Mouse (Mus musculus): ENCODE results near the gene Poc5. TPM values are rescaled to one million over a fixed set of nuclear protein-coding genes. Genes with fewer than 3 reads are reported as not detected.

The Poc5 gene
- polyA plus RNA-seq, 1 experiment from 2014 or later: 10.0 TPM

DNA sequence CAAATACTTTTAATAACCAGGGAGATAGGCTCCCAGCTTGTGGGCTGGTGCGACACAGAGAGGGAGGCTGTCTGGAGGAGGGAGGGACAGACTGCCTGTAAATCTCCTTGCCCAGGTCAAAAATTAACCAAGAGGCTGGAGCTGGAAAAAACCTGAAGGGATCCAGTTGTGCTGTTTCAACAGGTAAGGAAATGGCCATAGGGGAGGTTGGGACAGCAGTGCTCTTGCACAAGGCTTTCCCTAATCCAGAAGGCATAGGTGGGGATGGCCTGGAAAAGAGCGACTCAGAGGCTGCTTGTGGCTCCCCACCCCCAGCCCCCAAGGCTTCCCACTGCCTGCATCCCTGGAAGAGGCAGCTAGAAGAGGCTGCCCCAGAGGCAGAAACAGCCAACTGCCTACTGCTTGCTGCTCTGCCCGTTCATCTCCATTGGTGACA is 44.3 kb downstream of the Poc5 start:
- H3K27ac ChIP-seq: no peak overlapping the region

DNA sequence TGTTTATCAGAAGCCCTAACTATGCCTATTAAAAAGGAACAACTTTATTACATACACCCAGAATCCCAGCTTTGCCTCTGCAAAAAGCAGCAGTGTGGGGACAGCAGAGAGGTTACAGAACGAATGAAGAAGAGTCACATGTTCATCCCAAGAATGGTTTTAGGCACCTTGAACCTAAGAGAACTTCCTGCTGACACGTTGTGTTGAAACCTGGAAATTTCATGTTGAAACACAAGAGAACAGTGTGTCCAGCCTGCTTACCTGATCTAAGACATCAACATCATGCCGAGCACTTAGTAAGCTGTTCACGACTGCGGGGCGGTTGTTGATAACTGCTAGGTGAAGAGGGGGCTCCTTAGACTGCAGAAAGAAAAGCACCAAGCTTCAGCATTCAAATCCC is 44.9 kb downstream of the Poc5 start:
- H3K27me3 ChIP-seq: no peaks in the 10 kb centered on the region
- no peak overlapping the region for H3K9ac ChIP-seq
- H3K36me3 ChIP-seq: no peaks in the 10 kb centered on the region
- H3K9me3 ChIP-seq (replicated peaks): no peaks in the 10 kb centered on the region
- peaks cover 41% of the 10 kb centered on the region for H3K4me1 ChIP-seq (replicated peaks)
- 66% methylated on average over 6 of the region's 6 CpGs for WGBS
- H3K27ac ChIP-seq: no peak overlapping the region
- H3K4me3 ChIP-seq: no peak overlapping the region
- no peak overlapping the region for H3K4me2 ChIP-seq
- no peak for ATAC-seq (replicated peaks; ENCODE audit: insufficient number of reproducible peaks, insufficient read depth, low FRiP score, low read depth)

More for the DNA sequence above, 44.3 kb downstream of the Poc5 start:
- Histone ChIP-seq H3K27me3 (no peaks in the 10 kb centered on the region), H3K9me3 (replicated peaks) (no peaks in the 10 kb centered on the region), H3K9ac (no peak overlapping the region), H3K4me3 (no peak overlapping the region), H3K4me2 (no peak overlapping the region), H3K36me3 (no peaks in the 10 kb centered on the region), H3K4me1 (replicated peaks) (peaks cover 41% of the 10 kb centered on the region)
- ATAC-seq (replicated peaks; ENCODE audit: insufficient number of reproducible peaks, insufficient read depth, low FRiP score, low read depth): no peak
- WGBS: 66% methylated on average over 3 of the region's 3 CpGs

DNA sequence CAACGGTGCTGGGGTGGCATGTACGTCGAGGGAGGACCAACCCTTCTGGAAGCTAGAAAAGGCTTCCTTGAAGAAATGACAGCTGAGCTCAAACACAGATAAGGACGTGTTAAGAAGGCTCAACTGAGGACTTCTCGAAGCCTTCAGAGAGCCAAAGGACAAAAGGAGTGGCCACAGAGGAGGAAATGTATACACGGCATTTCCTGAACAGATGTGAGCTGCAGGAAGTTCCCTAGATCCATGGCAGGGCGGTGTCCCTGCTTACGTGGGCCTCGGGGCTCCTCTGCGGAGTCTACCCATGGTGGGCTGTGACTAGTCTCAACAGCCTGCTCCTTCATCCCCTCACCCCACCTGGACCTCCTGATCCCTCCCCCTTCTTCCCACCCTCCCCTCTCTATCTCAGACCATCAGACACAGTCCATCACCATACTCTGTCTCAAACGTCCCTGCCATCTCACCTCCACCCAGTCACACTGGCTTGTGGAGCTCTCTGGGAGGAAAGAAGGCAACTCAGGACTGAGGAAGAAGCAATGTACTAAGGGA is 45.6 kb downstream of the Poc5 start:
- ATAC-seq (replicated peaks; ENCODE audit: insufficient number of reproducible peaks, insufficient read depth, low FRiP score, low read depth): no peak; the same call in 1 of the 2 replicates
- H3K9ac ChIP-seq: no peak overlapping the region
- no peaks in the 10 kb centered on the region for H3K27me3 ChIP-seq
- H3K36me3 ChIP-seq: no peaks in the 10 kb centered on the region
- WGBS: 44% methylated on average over 11 of the region's 11 CpGs
- no peaks in the 10 kb centered on the region for H3K9me3 ChIP-seq (replicated peaks)
- 0 out of 2 replicates have a peak overlapping the region, but pooled peaks have one; percentile 2 for H3K4me2 ChIP-seq
- H3K4me3 ChIP-seq: no peak overlapping the region
- peaks cover 40% of the 10 kb centered on the region for H3K4me1 ChIP-seq (replicated peaks)
- H3K27ac ChIP-seq: peak overlapping the region; percentile 76

DNA sequence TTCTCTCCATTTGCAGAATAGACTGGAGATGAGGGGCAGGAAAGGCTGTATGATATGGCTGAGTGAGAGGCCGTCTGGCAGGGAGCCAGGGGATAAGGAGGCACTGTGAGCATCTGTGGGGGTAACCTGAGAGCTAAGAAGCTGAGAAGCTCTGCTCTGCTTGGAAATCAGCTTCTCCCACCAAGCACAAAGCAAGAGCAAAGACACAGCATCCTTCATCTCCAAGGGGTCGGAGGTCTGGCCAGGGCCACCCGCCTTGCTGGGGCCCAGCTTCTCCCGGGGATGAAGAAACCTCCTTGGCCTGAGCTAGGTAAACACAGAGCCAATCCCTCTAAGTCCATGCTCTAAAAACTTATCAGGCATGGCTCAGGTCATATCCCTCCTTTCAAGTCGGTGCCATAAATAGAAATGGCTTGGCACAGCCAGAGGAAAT is 46.8 kb downstream of the Poc5 start:
- peak overlapping the region; percentile 76 for H3K27ac ChIP-seq
- H3K36me3 ChIP-seq: no peaks in the 10 kb centered on the region
- peak overlapping the region; percentile 41 for H3K4me2 ChIP-seq
- H3K9me3 ChIP-seq (replicated peaks): no peaks in the 10 kb centered on the region
- no peak overlapping the region for H3K9ac ChIP-seq
- ATAC-seq (replicated peaks; ENCODE audit: insufficient number of reproducible peaks, insufficient read depth, low FRiP score, low read depth): peak; percentile 54
- WGBS: 17% methylated on average over 5 of the region's 5 CpGs
- peak overlapping the region; percentile 23 for H3K4me3 ChIP-seq
- no peaks in the 10 kb centered on the region for H3K27me3 ChIP-seq
- H3K4me1 ChIP-seq (replicated peaks): peaks cover 39% of the 10 kb centered on the region

DNA sequence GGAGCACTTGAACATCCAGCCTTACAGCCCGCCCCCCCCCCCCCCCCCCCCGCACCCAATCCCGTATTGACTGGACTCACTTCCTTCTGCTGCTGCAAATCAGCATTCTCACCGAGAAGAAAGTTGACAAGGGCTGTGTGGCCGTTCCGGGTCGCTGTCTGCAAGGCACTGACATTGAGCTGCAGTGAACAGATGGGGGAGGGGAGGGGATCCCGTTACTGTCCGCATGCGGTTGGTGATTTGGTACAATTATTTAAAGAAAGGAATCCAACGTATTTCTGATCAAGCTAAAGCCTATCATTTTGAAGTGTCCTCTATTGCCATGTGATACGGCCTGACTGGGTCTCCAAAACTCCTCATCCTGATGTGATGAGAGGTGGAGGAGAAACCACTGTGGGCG is 47.7 kb downstream of the Poc5 start:
- peak overlapping the region; percentile 76 for H3K27ac ChIP-seq
- H3K27me3 ChIP-seq: no peaks in the 10 kb centered on the region
- no peak for ATAC-seq (replicated peaks; ENCODE audit: insufficient number of reproducible peaks, insufficient read depth, low FRiP score, low read depth)
- peak overlapping the region; percentile 41 for H3K4me2 ChIP-seq
- no peaks in the 10 kb centered on the region for H3K36me3 ChIP-seq
- no peaks in the 10 kb centered on the region for H3K9me3 ChIP-seq (replicated peaks)
- 20% methylated on average over 12 of the region's 13 CpGs for WGBS
- 0 out of 2 replicates have a peak overlapping the region, but pooled peaks have one; percentile 20 for H3K9ac ChIP-seq
- H3K4me1 ChIP-seq (replicated peaks): peaks cover 39% of the 10 kb centered on the region
- peak overlapping the region; percentile 23 for H3K4me3 ChIP-seq

DNA sequence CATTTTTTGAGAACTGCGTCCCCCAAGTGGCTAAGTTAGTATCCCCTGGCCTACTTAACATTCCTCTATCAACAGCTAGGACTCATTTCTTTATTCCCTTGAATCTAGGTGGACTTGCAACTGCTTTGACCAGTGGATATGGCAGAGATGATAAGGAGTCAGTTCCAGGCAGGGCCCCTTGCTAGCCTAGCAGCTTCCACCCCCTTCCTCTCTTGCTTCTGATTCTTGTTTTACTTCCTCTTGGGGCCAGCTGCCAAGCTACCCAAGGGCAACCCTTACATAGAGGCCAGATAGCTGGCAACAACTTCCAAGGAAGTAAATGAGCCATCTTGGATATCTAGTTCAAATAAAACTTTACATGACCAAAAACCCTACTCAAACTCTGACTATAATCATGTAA is 48.8 kb downstream of the Poc5 start:
- Histone ChIP-seq H3K4me1 (replicated peaks) (peaks cover 39% of the 10 kb centered on the region), H3K9ac (no peak overlapping the region), H3K36me3 (no peaks in the 10 kb centered on the region), H3K4me2 (no peak overlapping the region), H3K27me3 (no peaks in the 10 kb centered on the region), H3K9me3 (replicated peaks) (no peaks in the 10 kb centered on the region), H3K27ac (peak overlapping the region; percentile 76; the same call in 1 of the 2 replicates), H3K4me3 (no peak overlapping the region)
- WGBS: 83% methylated on average over 1 of the region's 1 CpGs
- no peak for ATAC-seq (replicated peaks; ENCODE audit: insufficient number of reproducible peaks, insufficient read depth, low FRiP score, low read depth)

DNA sequence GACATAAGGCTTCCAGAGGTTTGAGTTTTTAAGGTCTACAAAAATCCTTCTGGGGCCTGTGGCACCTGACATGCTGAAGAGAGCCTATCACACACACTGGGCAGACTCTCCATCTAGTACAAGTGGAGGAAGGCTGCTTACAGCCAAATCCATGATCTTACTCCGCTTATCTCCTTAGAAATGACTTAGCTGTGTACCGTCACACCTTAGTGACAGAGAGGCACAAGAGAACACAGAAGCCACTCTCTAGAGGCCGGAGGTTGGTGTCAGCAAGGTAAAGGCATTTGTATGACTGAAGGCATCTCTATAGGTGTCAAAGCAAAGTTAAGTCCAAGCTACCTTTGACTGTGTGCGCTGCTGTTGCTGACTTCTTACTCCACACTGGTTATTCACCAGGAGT is 52.3 kb downstream of the Poc5 start:
- Histone ChIP-seq H3K27ac (no peak overlapping the region), H3K4me2 (no peak overlapping the region), H3K27me3 (no peaks in the 10 kb centered on the region), H3K9me3 (replicated peaks) (no peaks in the 10 kb centered on the region), H3K36me3 (no peaks in the 10 kb centered on the region), H3K4me3 (no peak overlapping the region), H3K9ac (no peak overlapping the region), H3K4me1 (replicated peaks) (peaks cover 11% of the 10 kb centered on the region)
- 76% methylated on average over 4 of the region's 4 CpGs for WGBS
- no peak for ATAC-seq (replicated peaks; ENCODE audit: insufficient number of reproducible peaks, insufficient read depth, low FRiP score, low read depth)

DNA sequence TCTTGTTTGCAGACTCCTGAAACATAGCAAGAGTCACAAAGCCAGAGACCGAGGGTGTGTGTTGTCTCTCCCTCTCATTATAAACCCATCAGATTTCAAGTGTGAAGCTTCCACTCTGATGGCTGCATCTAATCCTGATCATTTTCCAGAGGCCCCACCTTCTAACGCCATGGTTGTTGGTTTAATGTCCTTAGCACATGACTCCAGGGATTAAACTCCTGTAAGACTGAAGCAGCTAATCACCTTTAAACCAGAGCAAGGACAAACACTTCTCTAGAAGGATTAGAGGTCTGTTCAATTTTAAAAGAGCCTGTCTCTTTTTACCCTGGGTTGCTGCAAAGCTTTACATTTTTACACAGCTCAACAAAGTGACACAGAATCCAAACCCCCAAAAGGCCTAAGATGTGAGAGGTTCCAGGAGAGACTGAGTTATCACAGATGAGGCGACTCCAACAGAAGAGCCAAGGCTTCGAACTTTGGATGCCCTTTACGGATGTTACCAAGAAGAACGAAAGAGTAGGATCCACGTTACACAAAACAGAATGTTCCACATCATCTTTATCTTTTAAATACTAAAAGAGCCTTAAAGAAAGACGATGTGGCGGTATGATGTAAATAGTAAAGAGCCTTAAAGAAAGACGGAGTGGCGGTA is 62.2 kb downstream of the Poc5 start:
- Histone ChIP-seq H3K36me3 (no peaks in the 10 kb centered on the region), H3K27ac (peak overlapping the region; percentile 59), H3K9me3 (replicated peaks) (no peaks in the 10 kb centered on the region), H3K9ac (no peak overlapping the region), H3K4me3 (no peak overlapping the region), H3K4me2 (no peak overlapping the region), H3K4me1 (replicated peaks) (0 out of 2 replicates have a peak, but pooled peaks cover 6% of the 10 kb centered on the region), H3K27me3 (no peaks in the 10 kb centered on the region)
- no peak for ATAC-seq (replicated peaks; ENCODE audit: insufficient number of reproducible peaks, insufficient read depth, low FRiP score, low read depth)
- WGBS: 67% methylated on average over 11 of the region's 11 CpGs

DNA sequence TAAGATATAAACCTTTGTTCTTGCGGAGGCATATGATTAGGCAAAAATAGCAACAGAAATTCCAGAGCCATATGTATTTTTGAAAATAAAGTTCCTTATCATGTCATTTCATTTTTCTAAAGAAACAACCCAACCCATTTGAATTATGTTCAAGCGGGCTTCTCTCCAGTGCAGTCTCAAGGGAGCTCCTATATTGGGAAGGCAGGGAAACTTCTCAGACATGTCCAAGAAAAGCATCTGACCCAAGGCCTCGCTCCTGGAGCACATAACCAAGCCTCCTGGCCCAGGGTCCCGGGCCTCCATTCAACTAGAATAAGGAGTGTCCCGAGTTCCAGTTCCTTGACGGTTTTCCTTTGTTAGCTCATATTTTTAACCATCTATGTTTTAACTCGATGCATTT is 62.8 kb downstream of the Poc5 start:
- 0 out of 2 replicates have a peak, but pooled peaks have one; percentile 47 for ATAC-seq (replicated peaks; ENCODE audit: insufficient number of reproducible peaks, insufficient read depth, low FRiP score, low read depth)
- no peak overlapping the region for H3K27ac ChIP-seq

DNA sequence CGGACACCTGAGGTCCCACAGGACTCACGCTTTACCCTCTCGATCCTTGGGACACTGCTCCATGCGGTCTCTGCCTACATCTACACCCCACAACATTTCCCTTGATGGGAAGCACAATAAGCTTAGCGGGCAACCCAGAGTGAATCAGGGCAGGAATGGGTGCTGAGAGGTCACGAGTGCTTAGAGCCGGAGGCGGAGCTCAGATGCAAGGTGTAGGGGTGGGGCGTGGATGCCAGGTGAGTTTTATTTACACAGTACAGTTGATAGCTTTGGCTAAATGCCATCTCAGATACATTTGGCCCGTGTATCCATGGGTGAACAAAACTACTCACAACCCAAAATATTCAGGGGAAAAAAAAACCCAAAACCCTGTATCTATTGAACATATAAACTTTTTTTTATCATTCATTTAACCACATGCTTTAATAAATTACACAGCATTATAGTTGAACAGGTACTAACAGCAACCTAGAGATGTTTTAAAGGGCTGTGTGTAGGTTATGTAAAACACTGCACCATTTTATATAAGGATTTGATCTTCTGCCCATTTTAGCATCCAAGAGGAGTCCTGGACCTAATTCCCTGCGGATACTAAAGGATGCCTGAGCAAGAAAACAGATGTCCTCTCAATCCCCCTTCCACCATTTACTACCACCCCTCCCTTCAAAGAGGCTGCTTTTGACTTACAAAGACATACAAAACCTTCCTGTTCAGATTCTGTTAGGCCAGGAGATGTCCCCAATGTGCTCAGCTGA is 63.5 kb downstream of the Poc5 start:
- no peak overlapping the region for H3K4me3 ChIP-seq
- WGBS: 79% methylated on average over 11 of the region's 11 CpGs
- no peak for ATAC-seq (replicated peaks; ENCODE audit: insufficient number of reproducible peaks, insufficient read depth, low FRiP score, low read depth)
- no peaks in the 10 kb centered on the region for H3K27me3 ChIP-seq
- H3K36me3 ChIP-seq: no peaks in the 10 kb centered on the region
- H3K9me3 ChIP-seq (replicated peaks): no peaks in the 10 kb centered on the region
- H3K27ac ChIP-seq: peak overlapping the region; percentile 43; the same call in 1 of the 2 replicates
- no peak overlapping the region for H3K4me2 ChIP-seq
- no peak overlapping the region for H3K9ac ChIP-seq
- H3K4me1 ChIP-seq (replicated peaks): 0 out of 2 replicates have a peak, but pooled peaks cover 6% of the 10 kb centered on the region

More for the DNA sequence above, 62.8 kb downstream of the Poc5 start:
- 64% methylated on average over 7 of the region's 7 CpGs for WGBS
- no peaks in the 10 kb centered on the region for H3K9me3 ChIP-seq (replicated peaks)
- H3K27me3 ChIP-seq: no peaks in the 10 kb centered on the region
- H3K36me3 ChIP-seq: no peaks in the 10 kb centered on the region
- no peak overlapping the region for H3K4me3 ChIP-seq
- 0 out of 2 replicates have a peak, but pooled peaks cover 6% of the 10 kb centered on the region for H3K4me1 ChIP-seq (replicated peaks)
- H3K9ac ChIP-seq: no peak overlapping the region
- H3K4me2 ChIP-seq: no peak overlapping the region

DNA sequence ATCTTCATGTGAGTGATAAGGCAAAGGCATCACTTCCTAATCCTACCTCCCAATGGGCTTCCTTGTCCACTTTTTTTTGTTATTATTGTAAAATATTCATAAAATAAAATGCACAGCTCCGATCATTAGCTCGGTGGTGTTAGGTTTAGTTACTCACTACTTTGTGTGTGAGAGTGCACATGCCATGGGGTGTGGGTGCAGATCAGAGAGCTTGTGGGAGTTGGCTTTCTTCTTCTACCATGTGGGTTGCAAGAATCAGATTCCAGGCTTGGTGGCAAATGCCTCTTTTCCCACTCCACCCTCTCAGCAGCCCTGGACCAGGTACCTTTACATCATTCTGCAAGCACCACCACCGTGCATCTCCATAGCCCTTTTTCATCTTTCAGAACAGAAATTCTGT is 64.5 kb downstream of the Poc5 start:
- Histone ChIP-seq H3K9ac (no peak overlapping the region), H3K4me3 (no peak overlapping the region), H3K9me3 (replicated peaks) (no peaks in the 10 kb centered on the region), H3K36me3 (no peaks in the 10 kb centered on the region), H3K4me2 (no peak overlapping the region), H3K27ac (no peak overlapping the region), H3K27me3 (no peaks in the 10 kb centered on the region), H3K4me1 (replicated peaks) (0 out of 2 replicates have a peak, but pooled peaks cover 6% of the 10 kb centered on the region)
- no peak for ATAC-seq (replicated peaks; ENCODE audit: insufficient number of reproducible peaks, insufficient read depth, low FRiP score, low read depth)
- WGBS: 79% methylated on average over 3 of the region's 3 CpGs

Measured in heart, embryonic 15.5 days (tissue).